Mouse (Mus musculus): ENCODE results near the gene Fads3.

DNA sequence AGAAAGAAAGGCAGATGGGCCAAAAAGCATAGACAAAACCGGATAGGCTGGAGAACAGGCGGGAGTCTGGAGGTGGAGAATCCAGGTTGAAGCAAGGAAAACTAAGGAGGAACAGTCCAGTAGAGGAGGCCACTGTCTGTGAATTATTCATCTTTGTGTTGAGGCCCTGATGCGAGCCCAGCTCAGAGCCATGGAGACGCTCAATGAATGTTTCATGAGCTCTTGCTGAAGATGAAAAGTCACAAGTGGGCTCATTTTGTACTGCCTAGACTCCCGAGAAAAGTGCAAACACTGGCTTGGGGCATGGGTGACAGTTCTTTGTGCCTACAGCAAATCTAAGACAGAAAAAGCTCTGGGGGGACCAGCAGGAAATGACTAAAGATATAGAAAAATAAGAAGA, 56.5 kb downstream of the Fads3 start:
- TF ChIP-seq POLR2A (IDR thresholded peaks at IDR 0.05; ENCODE audit: borderline replicate concordance, control insufficient read depth, low read depth, low read length) (no peak), CTCF (IDR thresholded peaks at IDR 0.05; ENCODE audit: control insufficient read depth, insufficient read depth, low read length) (no peak)
